Mouse (Mus musculus) ES-Bruce4 (cell line): ENCODE results near the gene Apc2.
"Not testable (repeated sequence)": the region's sequence is repeated elsewhere in the genome, so short reads cannot be mapped to it uniquely, and the experiment has no call there.

Experiments
- CTCF ChIP-seq: IDR thresholded peaks from one replicate; pipeline ENCODE4 v1.8.1; 2011; ENCODE audit warnings: low read depth, low read length
- POLR2A ChIP-seq: IDR thresholded peaks from one replicate; pipeline ENCODE4 v1.8.1; 2011; ENCODE audit warnings: low read length; ENCODE audit not compliant: insufficient read depth

- TF ChIP-seq POLR2A, CTCF: not testable (repeated sequence)
Measured at GRCm38 (mm10) chr10:80345929-80346328, 50.2 kb downstream of the Apc2 start.
